Mouse (Mus musculus): ENCODE measurements around the gene Rsl1. TPM values are rescaled to one million over a fixed set of nuclear protein-coding genes. Genes with fewer than 3 reads are reported as not detected.
"Not testable (repeated sequence)": the region's sequence is repeated elsewhere in the genome, so short reads cannot be mapped to it uniquely, and the experiment has no call there.

Rsl1 gene
- 0.13 TPM in 1 of 2 replicates, not detected in the other for polyA plus RNA-seq (2012; ENCODE audit: insufficient read depth, low replicate concordance)

- not testable (repeated sequence) for H3K27me3 ChIP-seq (replicated peaks); H3K4me1 ChIP-seq; H3K9me3 ChIP-seq; H3K36me3 ChIP-seq (replicated peaks; ENCODE audit: low read length)
- H3K4me3 ChIP-seq (replicated peaks) = peak within 1 kb of the TSS; percentile 90
These were observed at the start of gene Rsl1 for GRCm38 (mm10) chr13:67172991-67173722. Gene Rsl1, plus strand, starts transcription at chr13:67173182.

GRCm38 (mm10) chr13:67124460-67124859, 48.5 kb upstream of the Rsl1 start:
- Histone ChIP-seq H3K4me3 (replicated peaks) (no peak overlapping the region), H3K4me1 (peaks cover 3% of the 10 kb centered on the region; the same call in 1 of the 2 replicates), H3K27me3 (replicated peaks) (no peaks in the 10 kb centered on the region), H3K9me3 (no peaks in the 10 kb centered on the region), H3K36me3 (replicated peaks; ENCODE audit: low read length) (no peaks in the 10 kb centered on the region)
- no peak for TF ChIP-seq FLI1 (IDR thresholded peaks at IDR 0.05; ENCODE audit: low read length)
- no peak for TF ChIP-seq GATA1 (IDR thresholded peaks at IDR 0.05; ENCODE audit: borderline replicate concordance, low read length)

- not testable (repeated sequence) for H3K4me1 ChIP-seq; H3K27me3 ChIP-seq (replicated peaks); H3K36me3 ChIP-seq (replicated peaks; ENCODE audit: low read length); H3K9me3 ChIP-seq; H3K4me3 ChIP-seq (replicated peaks)
These were observed 45.5 kb upstream of the Rsl1 start for GRCm38 (mm10) chr13:67127507-67127906.

GRCm38 (mm10) chr13:67128038-67128721, 44.8 kb upstream of the Rsl1 start:
- no peaks in the 10 kb centered on the region for H3K36me3 ChIP-seq (replicated peaks; ENCODE audit: low read length)
- no peak for TF ChIP-seq GATA1 (IDR thresholded peaks at IDR 0.05; ENCODE audit: borderline replicate concordance, low read length)
- TF ChIP-seq FLI1 (IDR thresholded peaks at IDR 0.05; ENCODE audit: low read length) = no peak
- no peaks in the 10 kb centered on the region for H3K9me3 ChIP-seq
- peak overlapping the region; percentile 94 for H3K4me3 ChIP-seq (replicated peaks)
- no peaks in the 10 kb centered on the region for H3K27me3 ChIP-seq (replicated peaks)
- H3K4me1 ChIP-seq = peaks cover 3% of the 10 kb centered on the region; the same call in 1 of the 2 replicates

- H3K36me3 ChIP-seq (replicated peaks; ENCODE audit: low read length); H3K9me3 ChIP-seq; H3K4me1 ChIP-seq; H3K27me3 ChIP-seq (replicated peaks); H3K4me3 ChIP-seq (replicated peaks): not testable (repeated sequence)
These were observed 6.9 kb upstream of the Rsl1 start for GRCm38 (mm10) chr13:67166122-67166521.

GRCm38 (mm10) chr13:67173723-67174055, 707 bp downstream of the Rsl1 start:
- peaks cover 6% of the 10 kb centered on the region; the same call in 1 of the 2 replicates for H3K4me1 ChIP-seq
- peak overlapping the region; percentile 84 for H3K4me3 ChIP-seq (replicated peaks)
- TF ChIP-seq FLI1 (IDR thresholded peaks at IDR 0.05; ENCODE audit: low read length) = no peak
- no peak for TF ChIP-seq GATA1 (IDR thresholded peaks at IDR 0.05; ENCODE audit: borderline replicate concordance, low read length)
- H3K27me3 ChIP-seq (replicated peaks) = no peaks in the 10 kb centered on the region
- H3K9me3 ChIP-seq = no peaks in the 10 kb centered on the region
- H3K36me3 ChIP-seq (replicated peaks; ENCODE audit: low read length) = peaks cover 3% of the 10 kb centered on the region

GRCm38 (mm10) chr13:67194340-67194894, 21.4 kb downstream of the Rsl1 start, which contains the start of gene Zfp455:
Gene Zfp455, plus strand, starts transcription at chr13:67194506.
- H3K9me3 ChIP-seq = peaks cover 4% of the 10 kb centered on the region; the same call in 1 of the 2 replicates
- peak within 1 kb of the TSS; percentile 93 for H3K4me3 ChIP-seq (replicated peaks)
- H3K36me3 ChIP-seq (replicated peaks; ENCODE audit: low read length) = peaks cover 3% of the 10 kb centered on the region
- H3K4me1 ChIP-seq = peaks cover 10% of the 10 kb centered on the region
- H3K27me3 ChIP-seq (replicated peaks) = no peaks in the 10 kb centered on the region
- TF ChIP-seq FLI1 (IDR thresholded peaks at IDR 0.05; ENCODE audit: low read length) (no peak), GATA1 (IDR thresholded peaks at IDR 0.05; ENCODE audit: borderline replicate concordance, low read length) (no peak)

GRCm38 (mm10) chr13:67201656-67202055, 28.7 kb downstream of the Rsl1 start:
- no peak overlapping the region for H3K4me3 ChIP-seq (replicated peaks)
- H3K27me3 ChIP-seq (replicated peaks) = no peaks in the 10 kb centered on the region
- TF ChIP-seq FLI1 (IDR thresholded peaks at IDR 0.05; ENCODE audit: low read length) = no peak
- TF ChIP-seq GATA1 (IDR thresholded peaks at IDR 0.05; ENCODE audit: borderline replicate concordance, low read length) = no peak
- no peaks in the 10 kb centered on the region; the same call in 1 of the 2 replicates for H3K9me3 ChIP-seq
- H3K36me3 ChIP-seq (replicated peaks; ENCODE audit: low read length) = peaks cover 22% of the 10 kb centered on the region
- H3K4me1 ChIP-seq = no peaks in the 10 kb centered on the region

GRCm38 (mm10) chr13:67214015-67214607, 41.1 kb downstream of the Rsl1 start:
- no peak for TF ChIP-seq FLI1 (IDR thresholded peaks at IDR 0.05; ENCODE audit: low read length)
- no peak for TF ChIP-seq GATA1 (IDR thresholded peaks at IDR 0.05; ENCODE audit: borderline replicate concordance, low read length)
- Histone ChIP-seq H3K36me3 (replicated peaks; ENCODE audit: low read length) (no peaks in the 10 kb centered on the region), H3K27me3 (replicated peaks) (no peaks in the 10 kb centered on the region), H3K4me3 (replicated peaks) (no peak overlapping the region), H3K9me3 (peaks cover 37% of the 10 kb centered on the region), H3K4me1 (no peaks in the 10 kb centered on the region)

Other genes with a start within 250 kb of the Rsl1 start
- 0.11 TPM in 1 of 2 replicates, not detected in the other for gene Zfp712, start 112.0 kb upstream of the Rsl1 start, polyA plus RNA-seq (2012; ENCODE audit: insufficient read depth, low replicate concordance)
- not detected in 2 replicates for gene Zfp708, start 75.2 kb upstream of the Rsl1 start, polyA plus RNA-seq (2012; ENCODE audit: insufficient read depth, low replicate concordance)
- gene Gm28557, start 64.6 kb upstream of the Rsl1 start, polyA plus RNA-seq (2012; ENCODE audit: insufficient read depth, low replicate concordance) = not detected in 2 replicates
- not detected in 2 replicates for gene Rslcan18, start 56.9 kb upstream of the Rsl1 start, polyA plus RNA-seq (2012; ENCODE audit: insufficient read depth, low replicate concordance)
- gene Zfp759, start 51.5 kb upstream of the Rsl1 start, polyA plus RNA-seq (2012; ENCODE audit: insufficient read depth, low replicate concordance) = 0.04 TPM in 1 of 2 replicates, not detected in the other
- gene Zfp455, start 21.3 kb downstream of the Rsl1 start, polyA plus RNA-seq (2012; ENCODE audit: insufficient read depth, low replicate concordance) = 0.04 TPM in 1 of 2 replicates, not detected in the other
- gene Zfp458, start 105.3 kb downstream of the Rsl1 start, polyA plus RNA-seq (2012; ENCODE audit: insufficient read depth, low replicate concordance) = 0.06 TPM in 1 of 2 replicates, not detected in the other
- gene Zfp457, start 133.3 kb downstream of the Rsl1 start, polyA plus RNA-seq (2012; ENCODE audit: insufficient read depth, low replicate concordance) = not detected in 2 replicates
- 0.20 TPM in 1 of 2 replicates, not detected in the other for gene Zfp595, start 159.4 kb downstream of the Rsl1 start, polyA plus RNA-seq (2012; ENCODE audit: insufficient read depth, low replicate concordance)
- gene Gm28044, start 187.4 kb downstream of the Rsl1 start, polyA plus RNA-seq (2012; ENCODE audit: insufficient read depth, low replicate concordance) = not detected in 2 replicates
- 0.11 TPM in 1 of 2 replicates, not detected in the other for gene Zfp953, start 187.4 kb downstream of the Rsl1 start, polyA plus RNA-seq (2012; ENCODE audit: insufficient read depth, low replicate concordance)
- gene Gm28041, start 202.6 kb downstream of the Rsl1 start, polyA plus RNA-seq (2012; ENCODE audit: insufficient read depth, low replicate concordance) = not detected in 2 replicates
- not detected in 2 replicates for gene Zfp456, start 202.6 kb downstream of the Rsl1 start, polyA plus RNA-seq (2012; ENCODE audit: insufficient read depth, low replicate concordance)
- gene Zfp429, start 226.6 kb downstream of the Rsl1 start, polyA plus RNA-seq (2012; ENCODE audit: insufficient read depth, low replicate concordance) = 0.08 TPM in 1 of 2 replicates, not detected in the other
- 0.07 TPM in 1 of 2 replicates, not detected in the other for gene Zfp459, start 248.2 kb downstream of the Rsl1 start, polyA plus RNA-seq (2012; ENCODE audit: insufficient read depth, low replicate concordance)